In the genomic region with DNA sequence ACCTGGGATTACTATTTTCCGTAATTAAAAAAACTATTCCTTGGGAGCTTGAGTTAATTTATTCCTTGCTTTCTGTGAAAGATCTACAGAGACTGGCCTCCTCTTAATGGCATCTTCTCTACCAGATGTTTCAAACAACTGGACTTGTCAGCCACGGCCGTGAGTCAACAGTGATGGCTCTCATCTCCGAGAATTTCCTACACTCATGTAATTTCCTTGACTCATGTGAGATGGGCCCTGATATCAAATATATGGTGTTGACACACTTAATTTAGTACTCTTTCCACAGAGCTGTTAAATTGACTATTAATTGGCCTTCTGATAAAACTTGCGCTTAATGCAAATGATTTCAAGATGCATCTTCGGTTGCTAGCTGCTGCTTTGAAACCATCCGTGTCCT, we compare ENCODE assay signal across 24 mouse cellular contexts.
"Had no signal": no experiment of that assay in that cellular context is flagged by ENCODE, and none has a peak within 500 bp of the region (broad histone marks: within the 10 kb centered on the region; RNA-seq: fewer than 3 reads in every experiment).

No protein-coding gene starts in this region.

- H3K4me3 ChIP-seq: gastrocnemius, adult 2 months; heart, adult 2 months; heart, embryonic 13.5 days; heart, embryonic 15.5 days; hindbrain, embryonic 10.5 days; hindbrain, embryonic 12.5 days; intestine, embryonic 15.5 days; layer of hippocampus, adult 2 months; left cerebral cortex, adult 2 months; limb, embryonic 10.5 days; limb, embryonic 12.5 days; liver, embryonic 13.5 days had no signal

- H3K4me2 ChIP-seq: heart, embryonic 11.5 days; heart, embryonic 13.5 days; heart, embryonic 15.5 days; hindbrain, embryonic 12.5 days; intestine, embryonic 15.5 days; limb, embryonic 12.5 days; liver, embryonic 11.5 days; liver, embryonic 13.5 days had no signal

- H3K27ac ChIP-seq: gastrocnemius, adult 2 months; heart, adult 2 months; heart, embryonic 13.5 days; heart, embryonic 15.5 days; hindbrain, embryonic 10.5 days; hindbrain, embryonic 12.5 days; intestine, embryonic 15.5 days; layer of hippocampus, adult 2 months; left cerebral cortex, adult 2 months; limb, embryonic 10.5 days; limb, embryonic 12.5 days; liver, embryonic 13.5 days had no signal

- H3K27me3 ChIP-seq: heart, embryonic 13.5 days; heart, embryonic 15.5 days; hindbrain, embryonic 12.5 days; intestine, embryonic 15.5 days; limb, embryonic 12.5 days; liver, embryonic 13.5 days had no signal

- H3K36me3 ChIP-seq: heart, embryonic 13.5 days; heart, embryonic 15.5 days; hindbrain, embryonic 12.5 days; intestine, embryonic 15.5 days; limb, embryonic 10.5 days; limb, embryonic 12.5 days; liver, embryonic 13.5 days had no signal

- H3K4me1 ChIP-seq: intestine, embryonic 15.5 days had no signal

- H3K9me3 ChIP-seq: heart, embryonic 15.5 days; hindbrain, embryonic 12.5 days; intestine, embryonic 15.5 days; limb, embryonic 10.5 days; liver, embryonic 13.5 days had no signal

- H3K9ac ChIP-seq: heart, embryonic 13.5 days; heart, embryonic 15.5 days; hindbrain, embryonic 12.5 days; intestine, embryonic 15.5 days; limb, embryonic 12.5 days; liver, embryonic 13.5 days had no signal

- ATAC-seq: forebrain, embryonic 16.5 days; hindbrain, embryonic 16.5 days; inflammation-experienced regulatory T-cells, adult 6 months; intestine, embryonic 15.5 days; intestine, postnatal 0 days had no signal

- DNase-seq: gastrocnemius, adult 2 months; gastrocnemius, postnatal 10 days; gastrocnemius, postnatal 25 days; heart, adult 2 months; heart, postnatal 4 days; kidney, adult 18-20 months; kidney, postnatal 36 days; liver; liver, embryonic 13.5 days had no signal
